Comparison of ENCODE assay signal across 18 mouse cellular contexts in genomic region chr7:75648051-75648450, GRCm38 (mm10).
"Had no signal": no experiment of that assay in that cellular context is flagged by ENCODE, and none has a peak within 500 bp of the region (broad histone marks: within the 10 kb centered on the region; RNA-seq: fewer than 3 reads in every experiment).

No protein-coding gene starts in this region.

- H3K4me3 ChIP-seq: midbrain, embryonic 10.5 days; midbrain, embryonic 12.5 days; myocyte; neural tube, embryonic 13.5 days; neural tube, embryonic 15.5 days had no signal

- DNase-seq: lung, embryonic 14.5 days; lung, postnatal 10 days; lung, postnatal 4 days; midbrain, embryonic 14.5 days; retina, postnatal 1 day; right cerebral cortex, adult 18-20 months; right cerebral cortex, postnatal 25 days; right cerebral cortex, postnatal 4 days; spleen, adult 18-20 months; thymus, adult 18-20 months; thymus, postnatal 14 days; thymus, postnatal 36 days had no signal

- H3K27me3 ChIP-seq: midbrain, embryonic 12.5 days; neural tube, embryonic 13.5 days; neural tube, embryonic 15.5 days had no signal

- H3K9me3 ChIP-seq: midbrain, embryonic 10.5 days; midbrain, embryonic 12.5 days; neural tube, embryonic 13.5 days; neural tube, embryonic 15.5 days had no signal

- H3K9ac ChIP-seq: lung, embryonic 14.5 days; midbrain, embryonic 12.5 days; neural tube, embryonic 13.5 days; neural tube, embryonic 15.5 days had no signal

- H3K27ac ChIP-seq: midbrain, embryonic 10.5 days; midbrain, embryonic 12.5 days; neural tube, embryonic 13.5 days; neural tube, embryonic 15.5 days had no signal

- H3K4me2 ChIP-seq: lung, embryonic 14.5 days; midbrain, embryonic 12.5 days; neural tube, embryonic 13.5 days; neural tube, embryonic 15.5 days had no signal

- H3K36me3 ChIP-seq: midbrain, embryonic 10.5 days; midbrain, embryonic 12.5 days; neural tube, embryonic 13.5 days; neural tube, embryonic 15.5 days had no signal

- ATAC-seq: midbrain, embryonic 16.5 days had no signal
